Mouse (Mus musculus) G1E (cell line): ENCODE measurements around the gene Inmt.

Source experiments
- CTCF ChIP-seq: IDR thresholded peaks from 2 replicates; pipeline ENCODE4 v1.5.1; 2012; ENCODE audit warnings: low read depth, low read length, inconsistent platforms, mixed read lengths
- GATA2 ChIP-seq: IDR thresholded peaks from 2 replicates; pipeline ENCODE4 v1.6.1; 2012; ENCODE audit warnings: low read depth, low read length, inconsistent platforms, borderline replicate concordance

DNA sequence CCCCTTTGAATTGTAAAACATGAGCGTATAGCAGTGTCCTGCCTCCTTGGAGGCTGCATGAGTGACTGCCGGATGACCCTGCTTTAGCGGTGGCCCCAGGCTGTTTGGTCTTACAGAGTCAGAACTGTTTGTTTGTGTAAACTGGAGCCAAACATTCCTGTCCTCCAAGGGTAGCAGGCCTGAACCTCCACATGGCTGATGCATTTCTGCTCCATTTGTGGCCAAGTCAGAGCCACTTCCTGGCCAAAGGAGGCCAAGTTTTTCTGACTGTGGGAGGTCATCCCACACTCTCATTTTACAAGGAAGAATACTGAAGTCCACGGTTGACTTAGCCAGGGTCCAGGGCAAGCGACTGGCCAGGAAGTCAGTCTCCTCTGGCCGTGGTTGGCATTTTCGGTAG is 4.7 kb upstream of the Inmt start:
- TF ChIP-seq CTCF = no peak
- no peak for TF ChIP-seq GATA2
